Mouse (Mus musculus): ENCODE measurements around the gene Acot8.

GRCm38 (mm10) chr2:164800252-164801004 is 4.3 kb downstream of the Acot8 start:
- TF ChIP-seq GATA1 (IDR thresholded peaks at IDR 0.05; ENCODE audit: borderline replicate concordance, low read length) (no peak), FLI1 (IDR thresholded peaks at IDR 0.05; ENCODE audit: low read length) (no peak)
